Mouse (Mus musculus) midbrain, embryonic 15.5 days (tissue): ENCODE results near the gene Trio. TPM values are rescaled to one million over a fixed set of nuclear protein-coding genes. Genes with fewer than 3 reads are reported as not detected.

Experiments
- ATAC-seq: fragments of 200-750 bp; cut with Nextera tagmentation; replicated peaks from 2 replicates; pipeline ENCODE4 v1.8.0; 2017; ENCODE audit warnings: moderate TSS enrichment
- H3K27ac ChIP-seq: fragments of 300-500 bp; sonication (generic); 2 replicates; pipeline ENCODE4 v1.5.1; 2015; ENCODE audit warnings: mild to moderate bottlenecking, inconsistent platforms
- H3K27me3 ChIP-seq: fragments of 300-500 bp; sonication (generic); replicated peaks from 2 replicates; pipeline ENCODE4 v1.6.1; 2015; ENCODE audit warnings: inconsistent platforms
- H3K36me3 ChIP-seq: fragments of 300-500 bp; sonication (generic); replicated peaks from 2 replicates; pipeline ENCODE4 v1.6.1; 2015; ENCODE audit warnings: inconsistent platforms
- H3K4me1 ChIP-seq: fragments of 300-500 bp; sonication (generic); 2 replicates; pipeline ENCODE4 v1.6.1; 2015; ENCODE audit warnings: inconsistent platforms
- H3K4me2 ChIP-seq: fragments of 300-500 bp; sonication (generic); 2 replicates; pipeline ENCODE4 v1.6.1; 2015; ENCODE audit warnings: inconsistent platforms, mild to moderate bottlenecking, moderate library complexity
- H3K4me3 ChIP-seq: fragments of 300-500 bp; sonication (generic); 2 replicates; pipeline ENCODE4 v1.5.1; 2015; ENCODE audit warnings: mild to moderate bottlenecking, inconsistent platforms
- H3K9ac ChIP-seq: fragments of 300-500 bp; sonication (generic); 2 replicates; pipeline ENCODE4 v1.6.1; 2015; ENCODE audit warnings: mild to moderate bottlenecking, inconsistent platforms
- H3K9me3 ChIP-seq: fragments of 300-500 bp; sonication (generic); 2 replicates; pipeline ENCODE4 v1.6.1; 2016; ENCODE audit warnings: inconsistent platforms
- WGBS: fragments of 180-500 bp; shearing (Covaris S2); methylation state at CpG from one replicate; pipeline ENCODE4 v1.1.7; 2015; ENCODE audit warnings: mixed read lengths; 5-methylcytosine and 5-hydroxymethylcytosine counted together
- polyA plus RNA-seq: library from polyadenylated mRNA; unstranded; fragments of >200 nt; fragmentation: Nextera tagmentation; extraction: Ambion mirVana; gene quantifications from 2 replicates; pipeline ENCODE4 v1.2.1, GENCODE M21; 2015

The Trio gene
- polyA plus RNA-seq, 1 experiment from 2014 or later = 42.9 TPM

GRCm38 (mm10) chr15:27877831-27878230 is 147.8 kb downstream of the Trio start:
- H3K36me3 ChIP-seq = peaks cover 12% of the 10 kb centered on the region; the same call in 1 of the 2 replicates

GRCm38 (mm10) chr15:27876327-27876726 is 149.3 kb downstream of the Trio start:
- peak overlapping the region; percentile 32; the same call in 1 of the 2 replicates for H3K27ac ChIP-seq
- 0 out of 2 replicates have a peak, but pooled peaks cover 5% of the 10 kb centered on the region for H3K4me1 ChIP-seq
- ATAC-seq = no peak
- H3K36me3 ChIP-seq = peaks cover 12% of the 10 kb centered on the region; the same call in 1 of the 2 replicates
- no peaks in the 10 kb centered on the region for H3K9me3 ChIP-seq
- no peaks in the 10 kb centered on the region for H3K27me3 ChIP-seq
- no peak overlapping the region for H3K4me2 ChIP-seq
- no peak overlapping the region for H3K4me3 ChIP-seq
- H3K9ac ChIP-seq = no peak overlapping the region
- 61% methylated on average over 10 of the region's 10 CpGs for WGBS

More at GRCm38 (mm10) chr15:27877831-27878230, 147.8 kb downstream of the Trio start:
- Histone ChIP-seq H3K4me3 (no peak overlapping the region), H3K4me2 (no peak overlapping the region), H3K9ac (no peak overlapping the region), H3K4me1 (0 out of 2 replicates have a peak, but pooled peaks cover 5% of the 10 kb centered on the region), H3K9me3 (no peaks in the 10 kb centered on the region), H3K27me3 (no peaks in the 10 kb centered on the region), H3K27ac (no peak overlapping the region)
- ATAC-seq = 0 out of 2 replicates have a peak, but pooled peaks have one; percentile 3
- WGBS = 65% methylated on average over 7 of the region's 7 CpGs

GRCm38 (mm10) chr15:27875753-27876152 is 149.9 kb downstream of the Trio start:
- ATAC-seq = no peak
- Histone ChIP-seq H3K4me3 (no peak overlapping the region), H3K36me3 (peaks cover 12% of the 10 kb centered on the region; the same call in 1 of the 2 replicates), H3K4me1 (0 out of 2 replicates have a peak, but pooled peaks cover 5% of the 10 kb centered on the region), H3K4me2 (no peak overlapping the region), H3K9ac (no peak overlapping the region), H3K27me3 (no peaks in the 10 kb centered on the region), H3K9me3 (no peaks in the 10 kb centered on the region), H3K27ac (no peak overlapping the region)
- WGBS = 89% methylated on average over 9 of the region's 9 CpGs

- Histone ChIP-seq H3K36me3 (peaks cover 8% of the 10 kb centered on the region; the same call in 1 of the 2 replicates), H3K9me3 (no peaks in the 10 kb centered on the region), H3K4me3 (no peak overlapping the region)
Measured at GRCm38 (mm10) chr15:27873747-27874320, 151.8 kb downstream of the Trio start.

GRCm38 (mm10) chr15:27872286-27872685 is 153.4 kb downstream of the Trio start:
- 81% methylated on average over 2 of the region's 2 CpGs for WGBS
- no peak for ATAC-seq
- H3K36me3 ChIP-seq = peaks cover 3% of the 10 kb centered on the region; the same call in 1 of the 2 replicates
- no peaks in the 10 kb centered on the region for H3K27me3 ChIP-seq
- no peak overlapping the region for H3K9ac ChIP-seq
- 0 out of 2 replicates have a peak, but pooled peaks cover 5% of the 10 kb centered on the region for H3K4me1 ChIP-seq
- no peak overlapping the region for H3K27ac ChIP-seq
- no peak overlapping the region for H3K4me3 ChIP-seq
- H3K4me2 ChIP-seq = no peak overlapping the region
- no peaks in the 10 kb centered on the region for H3K9me3 ChIP-seq

More at GRCm38 (mm10) chr15:27873747-27874320, 151.8 kb downstream of the Trio start:
- H3K4me2 ChIP-seq = no peak overlapping the region
- H3K27me3 ChIP-seq = no peaks in the 10 kb centered on the region
- 85% methylated on average over 16 of the region's 16 CpGs for WGBS
- ATAC-seq = no peak
- H3K9ac ChIP-seq = no peak overlapping the region
- no peak overlapping the region for H3K27ac ChIP-seq
- 0 out of 2 replicates have a peak, but pooled peaks cover 5% of the 10 kb centered on the region for H3K4me1 ChIP-seq

- ATAC-seq = no peak
- 83% methylated on average over 10 of the region's 10 CpGs for WGBS
- no peak overlapping the region for H3K4me2 ChIP-seq
- H3K9ac ChIP-seq = no peak overlapping the region
- H3K4me1 ChIP-seq = peaks cover 5% of the 10 kb centered on the region; the same call in 1 of the 2 replicates
- H3K4me3 ChIP-seq = no peak overlapping the region
- H3K9me3 ChIP-seq = no peaks in the 10 kb centered on the region
- no peaks in the 10 kb centered on the region for H3K27me3 ChIP-seq
- peaks cover 2% of the 10 kb centered on the region; the same call in 1 of the 2 replicates for H3K36me3 ChIP-seq
- H3K27ac ChIP-seq = no peak overlapping the region
Measured at GRCm38 (mm10) chr15:27871708-27872107, 153.9 kb downstream of the Trio start.

- Histone ChIP-seq H3K9me3 (no peaks in the 10 kb centered on the region), H3K4me1 (peaks cover 4% of the 10 kb centered on the region), H3K27ac (no peak overlapping the region), H3K9ac (no peak overlapping the region), H3K4me2 (no peak overlapping the region), H3K4me3 (no peak overlapping the region), H3K27me3 (no peaks in the 10 kb centered on the region), H3K36me3 (no peaks in the 10 kb centered on the region; the same call in 1 of the 2 replicates)
- no peak for ATAC-seq
- 91% methylated on average over 13 of the region's 13 CpGs for WGBS
Measured at GRCm38 (mm10) chr15:27871260-27871659, 154.4 kb downstream of the Trio start.

GRCm38 (mm10) chr15:27869001-27869400 is 156.6 kb downstream of the Trio start:
- peaks cover 6% of the 10 kb centered on the region for H3K4me1 ChIP-seq
- H3K9ac ChIP-seq = no peak overlapping the region
- no peaks in the 10 kb centered on the region; the same call in 1 of the 2 replicates for H3K36me3 ChIP-seq
- H3K27ac ChIP-seq = no peak overlapping the region
- H3K4me2 ChIP-seq = no peak overlapping the region
- no peak for ATAC-seq
- H3K4me3 ChIP-seq = no peak overlapping the region
- no peaks in the 10 kb centered on the region for H3K9me3 ChIP-seq
- H3K27me3 ChIP-seq = no peaks in the 10 kb centered on the region
- WGBS = 98% methylated on average over 4 of the region's 4 CpGs

- peaks cover 3% of the 10 kb centered on the region; the same call in 1 of the 2 replicates for H3K36me3 ChIP-seq
- H3K4me2 ChIP-seq = no peak overlapping the region
- H3K27me3 ChIP-seq = no peaks in the 10 kb centered on the region
- no peak overlapping the region for H3K4me3 ChIP-seq
- WGBS = 94% methylated on average over 7 of the region's 7 CpGs
- peaks cover 6% of the 10 kb centered on the region for H3K4me1 ChIP-seq
- no peak overlapping the region for H3K9ac ChIP-seq
- ATAC-seq = no peak
- no peaks in the 10 kb centered on the region for H3K9me3 ChIP-seq
- no peak overlapping the region for H3K27ac ChIP-seq
Measured at GRCm38 (mm10) chr15:27867831-27868230, 157.8 kb downstream of the Trio start.

- H3K4me3 ChIP-seq = no peak overlapping the region
- peaks cover 6% of the 10 kb centered on the region for H3K4me1 ChIP-seq
- no peak overlapping the region for H3K9ac ChIP-seq
- peaks cover 3% of the 10 kb centered on the region; the same call in 1 of the 2 replicates for H3K36me3 ChIP-seq
- H3K9me3 ChIP-seq = no peaks in the 10 kb centered on the region
- H3K27ac ChIP-seq = peak overlapping the region; percentile 30; the same call in 1 of the 2 replicates
- 66% methylated on average over 4 of the region's 4 CpGs for WGBS
- H3K4me2 ChIP-seq = no peak overlapping the region
- no peaks in the 10 kb centered on the region for H3K27me3 ChIP-seq
- no peak for ATAC-seq
Measured at GRCm38 (mm10) chr15:27866471-27866870, 159.2 kb downstream of the Trio start.

GRCm38 (mm10) chr15:27866053-27866452 is 159.6 kb downstream of the Trio start:
- no peak overlapping the region for H3K9ac ChIP-seq

GRCm38 (mm10) chr15:27864397-27864796 is 161.3 kb downstream of the Trio start:
- no peak overlapping the region for H3K9ac ChIP-seq
- no peaks in the 10 kb centered on the region for H3K27me3 ChIP-seq
- WGBS = 95% methylated on average over 6 of the region's 6 CpGs
- peaks cover 3% of the 10 kb centered on the region; the same call in 1 of the 2 replicates for H3K36me3 ChIP-seq
- no peak for ATAC-seq
- no peak overlapping the region for H3K27ac ChIP-seq
- H3K4me1 ChIP-seq = peaks cover 6% of the 10 kb centered on the region
- no peak overlapping the region for H3K4me2 ChIP-seq
- H3K4me3 ChIP-seq = no peak overlapping the region
- H3K9me3 ChIP-seq = no peaks in the 10 kb centered on the region

More at GRCm38 (mm10) chr15:27866053-27866452, 159.6 kb downstream of the Trio start:
- Histone ChIP-seq H3K9me3 (no peaks in the 10 kb centered on the region), H3K27ac (peak overlapping the region; percentile 30; the same call in 1 of the 2 replicates), H3K4me2 (no peak overlapping the region), H3K36me3 (peaks cover 3% of the 10 kb centered on the region; the same call in 1 of the 2 replicates), H3K4me3 (no peak overlapping the region), H3K27me3 (no peaks in the 10 kb centered on the region), H3K4me1 (peaks cover 6% of the 10 kb centered on the region)
- ATAC-seq = no peak
- WGBS = 85% methylated on average over 6 of the region's 6 CpGs
